Mouse (Mus musculus): ENCODE measurements around the gene Aoah.

Aoah gene

GRCm38 (mm10) chr13:21074847-21075246 is 280.9 kb downstream of the Aoah start, which contains the start of gene Olfr1370:
Olfr1370 (minus strand) TSS chr13:21074947.
- DNase-seq (ENCODE audit: low spot score in 2 of 2), result no peak

- peak; percentile 1 to 24 for DNase-seq (ENCODE audit: low spot score in 2 of 2)
These were observed 288.8 kb downstream of the Aoah start for GRCm38 (mm10) chr13:21082686-21083085.
